Mouse (Mus musculus) cerebellum, adult 11 months (tissue): Measurements from ENCODE around the gene Gipc1.
A peak's percentile ranks its signal among the peaks of the same experiment; 100 is the strongest.

ENCODE experiments used
- DNase-seq: peaks from one replicate; pipeline ENCODE4 v3.0.0; 2022

Gipc1 gene

GRCm38 (mm10) chr8:83652030-83652743 is at the start of gene Gipc1:
Gipc1 (plus strand) TSS chr8:83652677.
- DNase-seq, result peak; percentile 97

- DNase-seq, result peak; percentile 100
Observed at GRCm38 (mm10) chr8:83607661-83608397, 44.6 kb upstream of the Gipc1 start, which contains the start of the genes Tecr and Dnajb1. Tecr (minus strand) TSS chr8:83607971. Dnajb1 (plus strand) TSS chr8:83608193.

- no peak for DNase-seq
Observed at GRCm38 (mm10) chr8:83608398-83608829, 44.1 kb upstream of the Gipc1 start.

- no peak for DNase-seq
Observed at GRCm38 (mm10) chr8:83609086-83609485, 43.4 kb upstream of the Gipc1 start.

GRCm38 (mm10) chr8:83609547-83610180 is 42.8 kb upstream of the Gipc1 start:
- DNase-seq, result no peak

- DNase-seq, result no peak
Observed at GRCm38 (mm10) chr8:83611921-83612320, 40.6 kb upstream of the Gipc1 start.

GRCm38 (mm10) chr8:83613695-83614094 is 38.8 kb upstream of the Gipc1 start:
- no peak for DNase-seq

- no peak for DNase-seq
Observed at GRCm38 (mm10) chr8:83616625-83617024, 35.9 kb upstream of the Gipc1 start.

- no peak for DNase-seq
Observed at GRCm38 (mm10) chr8:83617111-83617510, 35.4 kb upstream of the Gipc1 start.

GRCm38 (mm10) chr8:83618566-83618965 is 33.9 kb upstream of the Gipc1 start:
- DNase-seq, result no peak

- no peak for DNase-seq
Observed at GRCm38 (mm10) chr8:83619568-83620285, 32.8 kb upstream of the Gipc1 start.

- DNase-seq, result no peak
Observed at GRCm38 (mm10) chr8:83621691-83622388, 30.6 kb upstream of the Gipc1 start.

- DNase-seq, result peak; percentile 88
Observed at GRCm38 (mm10) chr8:83622389-83622989, 30.0 kb upstream of the Gipc1 start.

GRCm38 (mm10) chr8:83623549-83623948 is 28.9 kb upstream of the Gipc1 start:
- DNase-seq, result no peak

- no peak for DNase-seq
Observed at GRCm38 (mm10) chr8:83624739-83625138, 27.7 kb upstream of the Gipc1 start.

- no peak for DNase-seq
Observed at GRCm38 (mm10) chr8:83625676-83626299, 26.7 kb upstream of the Gipc1 start.

GRCm38 (mm10) chr8:83632083-83632707 is 20.3 kb upstream of the Gipc1 start:
- no peak for DNase-seq

- DNase-seq, result no peak
Observed at GRCm38 (mm10) chr8:83638856-83639255, 13.6 kb upstream of the Gipc1 start.

- DNase-seq, result no peak
Observed at GRCm38 (mm10) chr8:83639649-83640048, 12.8 kb upstream of the Gipc1 start.

- no peak for DNase-seq
Observed at GRCm38 (mm10) chr8:83647511-83647910, 5.0 kb upstream of the Gipc1 start.

GRCm38 (mm10) chr8:83648031-83648430 is 4.4 kb upstream of the Gipc1 start:
- no peak for DNase-seq
